Mouse (Mus musculus): Measurements from ENCODE around the gene Tcam1. TPM values are rescaled to one million over a fixed set of nuclear protein-coding genes. Genes with fewer than 3 reads are reported as not detected.

Gene Tcam1
- total RNA-seq, 2 experiments from 2014 or later = not detected

DNA sequence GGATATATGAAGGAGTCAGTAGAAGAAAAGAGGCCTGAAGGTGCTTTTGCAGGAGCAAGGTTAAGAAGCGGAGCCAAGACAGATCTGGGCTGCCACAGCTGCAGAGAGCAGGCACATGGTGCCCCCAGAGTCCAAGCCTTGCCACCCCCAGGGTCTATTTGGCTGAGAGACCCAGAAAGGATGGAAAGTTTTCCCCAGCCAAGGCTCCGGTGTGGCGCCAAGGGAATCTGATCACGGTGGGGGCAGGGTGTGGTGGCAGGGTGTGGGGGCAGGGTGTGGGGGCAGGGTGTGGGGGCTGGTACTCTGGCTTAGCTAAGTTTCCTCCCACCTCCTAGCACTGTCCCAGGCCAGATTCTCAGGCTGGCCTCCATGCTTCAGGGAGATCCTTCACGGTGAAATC, 52.0 kb downstream of the Tcam1 start:
- no peak for DNase-seq (ENCODE audit: extremely low spot score in 1 of 2, low spot score in 2 of 2)
- intact Hi-C loops (cut with DNase I) = loop anchor here (2.0 to 10.0 kb wide), 3 partner anchors 62 to 296 kb away; partner anchors contain the start of genes Ftsj3 and Psmc5
- TF ChIP-seq CTCF (IDR thresholded peaks at IDR 0.05) = no peak
- no peak overlapping the region for H3K4me3 ChIP-seq
- no peak overlapping the region for H3K27ac ChIP-seq

DNA sequence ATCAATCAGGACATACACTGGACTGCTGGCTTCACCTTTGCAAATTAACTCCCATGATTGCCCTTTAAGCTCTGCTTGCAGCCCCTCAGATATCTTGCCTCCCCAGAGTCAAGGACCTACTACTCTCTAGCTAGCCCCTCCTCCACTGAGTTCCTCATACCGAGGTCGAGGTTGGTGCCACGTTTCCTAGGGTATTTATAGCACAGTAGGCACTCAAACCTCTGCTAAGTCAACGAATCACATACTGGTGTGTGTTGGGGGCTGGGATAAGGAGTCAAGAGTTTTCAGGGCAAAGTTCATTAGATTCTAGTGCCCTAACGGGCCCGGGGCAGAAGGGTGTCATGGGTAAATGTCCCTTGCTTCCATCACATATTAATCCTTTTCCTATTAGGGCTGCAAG, 52.7 kb downstream of the Tcam1 start:
- no peak for TF ChIP-seq CTCF (IDR thresholded peaks at IDR 0.05)
- Histone ChIP-seq H3K4me3 (no peak overlapping the region), H3K27ac (no peak overlapping the region)
- no peak for DNase-seq (ENCODE audit: extremely low spot score in 1 of 2, low spot score in 2 of 2)
- intact Hi-C loops (cut with DNase I) = loop anchor here (2.0 to 10.0 kb wide), 3 partner anchors 62 to 296 kb away; partner anchors contain the start of genes Ftsj3 and Psmc5

DNA sequence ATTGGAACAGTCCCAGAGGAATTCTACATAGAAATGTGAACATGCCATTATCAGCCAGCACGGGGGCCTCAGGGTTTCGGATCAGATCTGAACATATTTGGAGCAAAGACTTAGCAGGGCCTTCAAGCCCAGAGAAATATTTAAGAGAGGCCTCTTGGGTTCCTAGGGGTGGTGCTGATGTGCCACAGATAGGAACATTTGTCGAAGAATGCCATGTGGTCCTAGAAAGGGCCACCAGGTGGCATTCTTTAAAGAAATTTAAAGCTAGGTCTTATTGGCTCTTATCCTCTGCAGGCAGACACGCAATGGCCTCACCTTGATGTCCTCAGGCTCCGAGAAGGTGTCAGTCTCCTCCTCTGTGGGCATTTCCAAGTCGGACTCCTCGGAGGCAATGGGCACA, 53.2 kb downstream of the Tcam1 start:
- no peak overlapping the region for H3K27ac ChIP-seq
- intact Hi-C loops (cut with DNase I) = loop anchor here (2.0 to 10.0 kb wide), 3 partner anchors 61 to 295 kb away; partner anchors contain the start of genes Ftsj3 and Psmc5
- no peak for DNase-seq (ENCODE audit: extremely low spot score in 1 of 2, low spot score in 2 of 2)
- TF ChIP-seq CTCF (IDR thresholded peaks at IDR 0.05) = peak; percentile 46
- H3K4me3 ChIP-seq = no peak overlapping the region

DNA sequence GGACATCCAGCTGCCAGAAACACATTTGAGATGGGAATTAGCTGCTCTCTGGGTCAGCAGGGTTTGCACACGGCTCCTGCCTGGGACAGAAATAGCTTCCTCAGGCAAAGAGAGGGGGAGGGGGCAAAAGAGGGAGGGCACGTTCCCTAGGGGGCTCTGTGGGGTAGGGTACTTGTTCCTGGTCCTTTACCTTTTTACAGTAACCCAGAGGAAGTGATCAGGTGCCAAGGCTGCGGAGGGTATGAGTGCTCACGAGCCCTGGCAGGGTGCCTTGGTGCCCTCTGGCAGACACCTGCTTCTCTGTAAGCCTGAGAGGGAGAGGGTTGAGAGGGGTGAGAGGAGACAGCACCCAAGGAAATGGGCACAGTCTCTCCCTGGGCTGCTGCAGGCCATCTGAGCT, 56.0 kb downstream of the Tcam1 start:
- TF ChIP-seq CTCF (IDR thresholded peaks at IDR 0.05) = no peak
- Histone ChIP-seq H3K4me3 (no peak overlapping the region), H3K27ac (no peak overlapping the region)
- intact Hi-C loops (cut with DNase I) = no loop called here
- no peak for DNase-seq (ENCODE audit: extremely low spot score in 1 of 2, low spot score in 2 of 2)

DNA sequence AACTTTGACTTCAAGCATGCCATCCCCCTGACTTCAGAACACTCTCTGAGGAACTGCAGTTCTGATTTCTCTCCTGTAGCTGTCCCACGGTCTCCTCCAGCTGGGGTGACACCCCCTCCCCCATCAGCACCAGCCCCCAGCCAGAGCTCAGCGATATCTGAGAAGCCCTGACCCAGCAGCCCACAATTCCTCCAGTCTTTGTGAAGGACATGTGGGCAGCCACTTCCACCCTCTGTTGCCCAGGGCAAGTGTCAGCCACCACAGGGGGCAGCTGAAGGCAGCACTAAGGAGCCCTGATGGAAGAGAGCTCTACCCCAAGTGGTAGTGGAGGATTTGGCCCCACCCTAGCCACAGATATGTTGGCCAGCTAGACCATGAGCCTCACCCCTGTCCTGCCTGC, 57.6 kb downstream of the Tcam1 start:
- Histone ChIP-seq H3K27ac (no peak overlapping the region), H3K4me3 (no peak overlapping the region)
- no peak for TF ChIP-seq CTCF (IDR thresholded peaks at IDR 0.05)
- intact Hi-C loops (cut with DNase I) = no loop called here
- no peak for DNase-seq (ENCODE audit: extremely low spot score in 1 of 2, low spot score in 2 of 2)

DNA sequence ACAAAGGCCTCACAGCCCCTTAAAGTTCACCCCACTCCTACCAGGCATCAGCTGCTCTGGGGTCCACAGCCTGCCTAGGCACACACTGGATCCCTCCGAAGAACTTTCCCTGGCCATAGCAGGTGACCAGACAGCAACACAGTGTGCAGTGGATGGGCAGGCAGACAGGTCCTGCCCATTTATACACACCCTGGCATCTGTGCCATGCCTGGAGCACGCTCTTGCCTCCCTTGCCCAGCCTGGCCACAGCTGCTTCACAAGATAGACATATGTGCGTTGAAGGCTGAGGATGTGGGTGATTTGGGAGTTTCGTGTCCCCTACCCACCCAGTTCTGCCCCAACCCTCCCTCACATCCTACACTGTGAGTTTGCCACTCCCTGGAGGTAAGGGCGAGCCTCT, 61.6 kb downstream of the Tcam1 start:
- TF ChIP-seq CTCF (IDR thresholded peaks at IDR 0.05) = no peak
- no peak for DNase-seq (ENCODE audit: extremely low spot score in 1 of 2, low spot score in 2 of 2)
- Histone ChIP-seq H3K4me3 (no peak overlapping the region), H3K27ac (no peak overlapping the region)
- intact Hi-C loops (cut with DNase I) = no loop called here

Other genes with a start within 250 kb of the Tcam1 start
- gene Dcaf7, start 239.8 kb upstream of the Tcam1 start, total RNA-seq (2021) = 100 to 1,000 TPM; 134 to 142 TPM
- gene Taco1, start 210.6 kb upstream of the Tcam1 start, total RNA-seq (2021) = 10 to 100 TPM; 18.0 to 20.2 TPM
- 10 to 100 TPM; 29.5 to 31.7 TPM for gene Map3k3, start 192.1 kb upstream of the Tcam1 start, total RNA-seq (2021)
- not detected for gene Gm10840, start 115.8 kb upstream of the Tcam1 start, total RNA-seq (2021)
- 10 to 100 TPM; 78.1 to 96.5 TPM for gene Limd2, start 115.8 kb upstream of the Tcam1 start, total RNA-seq (2021)
- gene Strada, start 74.5 kb upstream of the Tcam1 start, total RNA-seq (2021) = 10 to 100 TPM; 30.9 to 31.5 TPM
- 10 to 100 TPM; 83.2 to 84.8 TPM for gene Ccdc47, start 60.3 kb upstream of the Tcam1 start, total RNA-seq (2021)
- gene Ddx42, start 59.7 kb upstream of the Tcam1 start, total RNA-seq (2021) = 10 to 100 TPM; 63.4 to 68.7 TPM
- 10 to 100 TPM; 30.1 to 31.1 TPM for gene Ftsj3, start 20.6 kb upstream of the Tcam1 start, total RNA-seq (2021)
- 100 to 1,000 TPM; 187 to 209 TPM for gene Psmc5, start 20.5 kb upstream of the Tcam1 start, total RNA-seq (2021)
- gene Smarcd2, start 3.7 kb upstream of the Tcam1 start, total RNA-seq (2021) = 10 to 100 TPM; 16.5 to 18.8 TPM
- not detected for gene Gh, start 25.2 kb downstream of the Tcam1 start, total RNA-seq (2021)
- not detected for gene Cd79b, start 38.1 kb downstream of the Tcam1 start, total RNA-seq (2021)
- not detected for gene Scn4a, start 76.6 kb downstream of the Tcam1 start, total RNA-seq (2021)
- not detected for gene Prr29, start 88.8 kb downstream of the Tcam1 start, total RNA-seq (2021)
- gene Icam2, start 111.4 kb downstream of the Tcam1 start, total RNA-seq (2021) = 1 to 10 TPM; 3.2 to 3.6 TPM
- gene Ern1, start 211.2 kb downstream of the Tcam1 start, total RNA-seq (2021) = 10 to 100 TPM; 10.4 to 11.3 TPM

All from left cerebral cortex, adult 2 months (tissue).